Mouse (Mus musculus) erythroblast, embryonic 14.5 days (primary cell): ENCODE measurements around the gene Slc24a4. TPM values are rescaled to one million over a fixed set of nuclear protein-coding genes. Genes with fewer than 3 reads are reported as not detected.

ENCODE experiments used
- H3K27me3 ChIP-seq: 2 replicates; pipeline ENCODE4 v1.6.1; 2012; ENCODE audit warnings: inconsistent platforms; ENCODE audit not compliant: control insufficient read depth
- H3K36me3 ChIP-seq: 2 replicates; pipeline ENCODE4 v1.6.1; 2012; ENCODE audit warnings: mild to moderate bottlenecking, inconsistent platforms; ENCODE audit not compliant: control insufficient read depth
- H3K4me1 ChIP-seq: 2 replicates; pipeline ENCODE4 v1.6.1; 2012; ENCODE audit warnings: inconsistent platforms; ENCODE audit not compliant: control insufficient read depth
- H3K4me3 ChIP-seq: replicated peaks from 2 replicates; pipeline ENCODE3; 2012; ENCODE audit warnings: moderate library complexity, mild to moderate bottlenecking, inconsistent platforms
- H3K9me3 ChIP-seq: 2 replicates; pipeline ENCODE4 v1.6.1; 2012; ENCODE audit warnings: low read length, inconsistent platforms, mixed read lengths; ENCODE audit not compliant: control insufficient read depth
- GATA1 ChIP-seq: IDR thresholded peaks from 2 replicates; pipeline ENCODE4 v1.6.1; 2012; ENCODE audit warnings: low read length, inconsistent platforms, mixed read lengths
- TAL1 ChIP-seq: IDR thresholded peaks from 3 replicates; pipeline ENCODE4 v1.6.1; 2012; ENCODE audit warnings: low read length, inconsistent platforms, mixed read lengths
- polyA plus RNA-seq: library from polyadenylated mRNA; stranded (reverse); fragments of >175 nt; gene quantifications from 2 replicates; pipeline ENCODE4 v1.2.3, GENCODE M21; 2012

Gene Slc24a4
- polyA plus RNA-seq, 1 experiment = not detected

DNA sequence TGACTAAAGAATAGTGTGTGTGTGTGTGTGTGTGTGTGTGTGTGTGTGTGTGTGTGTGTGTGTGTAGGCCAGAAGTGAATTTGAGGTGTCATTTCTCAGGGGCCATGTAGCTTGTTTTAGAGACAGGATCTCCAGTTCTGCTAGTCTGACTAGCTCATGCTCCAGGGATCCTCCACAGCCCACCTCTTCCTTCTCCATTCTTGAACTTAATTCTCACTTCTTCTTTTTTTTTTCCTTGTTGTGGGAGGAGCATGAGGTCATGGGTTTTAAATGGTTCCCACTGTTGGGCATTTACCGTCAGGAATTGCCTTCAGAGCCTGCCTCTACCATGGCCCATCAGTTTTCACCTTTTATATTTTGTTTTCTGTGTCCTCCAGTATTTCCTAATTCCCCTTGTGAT, 124.0 kb downstream of the Slc24a4 start:
- no peaks in the 10 kb centered on the region for H3K9me3 ChIP-seq
- H3K4me1 ChIP-seq = no peaks in the 10 kb centered on the region
- H3K36me3 ChIP-seq = no peaks in the 10 kb centered on the region
- TF ChIP-seq TAL1 (no peak), GATA1 (no peak)
- no peak overlapping the region for H3K4me3 ChIP-seq
- no peaks in the 10 kb centered on the region for H3K27me3 ChIP-seq

DNA sequence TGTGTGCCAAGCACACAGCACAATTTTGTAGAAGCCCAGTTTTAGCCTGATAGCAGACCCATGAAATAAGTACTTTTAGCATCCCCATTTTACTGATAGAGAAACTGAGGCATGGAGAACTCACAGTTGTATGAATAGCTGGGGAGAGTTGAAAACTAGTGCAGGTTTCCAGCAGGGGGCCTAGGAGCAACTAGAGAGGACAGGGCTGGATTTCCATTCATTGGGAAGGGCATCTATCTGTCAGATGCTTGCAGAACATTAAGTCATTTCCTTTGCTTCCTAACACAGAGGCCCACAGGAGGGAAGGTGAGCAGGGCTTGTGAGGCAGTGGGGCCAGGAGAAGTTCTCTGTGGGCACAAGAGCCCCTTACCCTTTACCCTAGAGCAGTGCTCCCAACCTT, 126.5 kb downstream of the Slc24a4 start:
- H3K27me3 ChIP-seq = no peaks in the 10 kb centered on the region
- H3K4me3 ChIP-seq = no peak overlapping the region
- TF ChIP-seq TAL1 (no peak), GATA1 (no peak)
- no peaks in the 10 kb centered on the region for H3K4me1 ChIP-seq
- H3K9me3 ChIP-seq = no peaks in the 10 kb centered on the region
- no peaks in the 10 kb centered on the region for H3K36me3 ChIP-seq

DNA sequence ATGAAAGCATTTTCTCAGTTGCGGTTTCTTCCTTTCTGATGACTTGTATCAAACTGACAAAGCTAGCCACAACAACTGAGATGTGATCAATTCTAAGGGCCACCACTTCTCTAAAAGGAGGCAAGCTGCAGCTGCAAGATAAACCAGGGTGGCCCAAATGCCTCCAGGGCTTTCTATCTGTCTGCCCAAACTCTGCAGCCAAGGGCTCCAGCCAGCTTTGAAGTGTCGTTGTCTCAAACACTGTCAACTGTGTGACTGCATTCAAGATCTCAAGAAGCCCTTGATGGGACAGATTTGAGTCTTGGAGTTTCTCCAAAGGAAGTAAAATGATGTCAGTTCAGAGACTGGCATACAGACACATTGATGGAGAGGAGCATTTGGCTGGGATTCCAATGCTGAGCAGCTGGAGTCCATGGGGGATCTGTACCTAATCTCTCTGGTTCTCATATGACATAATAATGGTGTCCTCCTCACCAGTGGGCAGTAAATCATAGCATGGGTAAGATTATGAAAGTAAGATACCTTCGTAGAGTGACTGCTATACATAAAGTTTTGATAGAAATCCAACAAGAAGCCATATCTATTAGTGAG, 130.1 kb downstream of the Slc24a4 start:
- Histone ChIP-seq H3K4me1 (no peaks in the 10 kb centered on the region; the same call in 1 of the 2 replicates), H3K27me3 (no peaks in the 10 kb centered on the region), H3K4me3 (no peak overlapping the region), H3K9me3 (no peaks in the 10 kb centered on the region), H3K36me3 (no peaks in the 10 kb centered on the region)
- TF ChIP-seq GATA1 (no peak), TAL1 (no peak)

DNA sequence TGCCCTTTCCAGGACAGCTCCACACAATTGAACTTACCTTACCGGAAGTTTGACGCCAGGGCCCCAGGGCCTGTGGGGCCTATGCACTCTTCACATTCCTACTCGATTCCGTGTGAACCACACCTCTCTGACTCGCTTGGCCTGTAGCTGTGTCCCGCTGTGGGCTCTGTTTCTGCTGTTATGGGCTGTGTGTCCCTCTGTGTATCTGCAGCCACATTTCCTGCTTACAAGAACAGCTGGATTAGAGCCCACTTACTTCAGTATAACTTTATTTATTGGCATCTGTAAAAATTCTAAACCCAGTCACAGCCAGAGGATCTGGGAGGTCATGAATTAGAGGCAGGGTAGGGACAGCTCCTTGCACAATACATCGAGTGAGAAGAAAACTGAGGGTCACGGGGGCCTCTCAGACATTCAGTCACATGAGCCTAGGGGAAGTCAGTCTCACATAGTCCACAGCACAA, 133.4 kb downstream of the Slc24a4 start:
- H3K9me3 ChIP-seq = no peaks in the 10 kb centered on the region
- TF ChIP-seq TAL1 = no peak
- TF ChIP-seq GATA1 = no peak
- H3K36me3 ChIP-seq = no peaks in the 10 kb centered on the region
- H3K27me3 ChIP-seq = no peaks in the 10 kb centered on the region
- no peaks in the 10 kb centered on the region; the same call in 1 of the 2 replicates for H3K4me1 ChIP-seq
- H3K4me3 ChIP-seq = no peak overlapping the region

DNA sequence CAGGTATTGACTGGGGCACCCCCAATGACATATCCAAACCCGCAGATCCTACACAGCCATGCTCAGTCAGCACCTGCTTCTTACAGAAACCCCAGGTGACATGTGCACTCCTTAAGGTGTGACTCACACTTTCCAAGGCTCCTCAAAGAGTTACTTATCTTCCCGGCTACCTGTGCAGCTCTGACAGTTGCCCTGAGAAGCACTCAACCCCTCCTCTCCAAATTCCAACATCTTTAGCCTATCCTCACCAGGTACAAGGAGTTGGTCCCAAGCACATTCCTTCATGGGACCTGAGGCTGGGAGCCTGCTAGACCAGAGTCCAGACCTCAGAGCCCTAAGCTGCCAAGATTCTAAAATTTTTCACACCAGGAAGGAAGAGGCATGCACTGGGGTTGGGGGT, 134.3 kb downstream of the Slc24a4 start:
- H3K36me3 ChIP-seq = no peaks in the 10 kb centered on the region
- H3K9me3 ChIP-seq = no peaks in the 10 kb centered on the region
- TF ChIP-seq TAL1 = no peak
- no peak for TF ChIP-seq GATA1
- no peak overlapping the region for H3K4me3 ChIP-seq
- no peaks in the 10 kb centered on the region; the same call in 1 of the 2 replicates for H3K4me1 ChIP-seq
- no peaks in the 10 kb centered on the region for H3K27me3 ChIP-seq

DNA sequence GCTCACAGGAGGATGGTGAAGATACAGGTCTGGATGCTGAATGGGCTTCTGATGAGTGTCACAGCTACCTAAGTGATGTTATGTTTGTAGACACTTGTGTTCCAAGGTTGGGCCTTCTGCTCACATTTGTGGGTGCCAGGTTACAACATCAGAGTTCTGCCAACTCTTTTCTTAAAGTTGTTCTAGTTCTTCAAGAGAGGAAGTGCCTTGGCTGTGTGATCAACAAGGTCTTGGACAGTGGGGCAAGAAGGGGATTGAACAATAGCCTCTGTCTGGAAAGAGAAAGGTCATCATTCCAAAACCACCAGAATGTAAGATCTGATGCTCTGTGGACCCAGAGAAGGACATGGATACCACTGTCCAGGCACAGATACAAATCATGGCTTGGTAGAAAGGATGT, 134.7 kb downstream of the Slc24a4 start:
- Histone ChIP-seq H3K4me1 (no peaks in the 10 kb centered on the region; the same call in 1 of the 2 replicates), H3K36me3 (no peaks in the 10 kb centered on the region), H3K4me3 (no peak overlapping the region), H3K9me3 (no peaks in the 10 kb centered on the region), H3K27me3 (no peaks in the 10 kb centered on the region)
- TF ChIP-seq TAL1 (no peak), GATA1 (no peak)

DNA sequence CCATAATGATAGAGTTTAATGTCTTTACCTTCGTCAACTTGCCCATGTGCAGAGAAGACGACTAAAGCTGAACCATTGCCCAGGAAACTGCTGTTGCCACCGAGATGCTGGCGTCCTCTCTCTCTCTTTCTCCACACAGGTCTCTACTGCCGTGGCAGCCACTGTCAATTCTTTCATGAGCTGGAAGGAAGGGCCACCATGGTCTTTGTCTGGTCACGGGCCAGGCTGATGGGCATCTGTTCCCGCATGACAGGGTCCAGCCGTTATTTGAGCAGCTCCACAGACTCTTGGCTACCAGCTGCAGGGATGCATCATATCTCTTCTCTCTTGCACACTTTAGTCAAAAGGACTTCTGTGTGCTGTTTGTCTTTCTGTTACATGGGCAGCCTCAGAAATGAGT, 137.9 kb downstream of the Slc24a4 start:
- no peaks in the 10 kb centered on the region for H3K27me3 ChIP-seq
- TF ChIP-seq GATA1 (no peak), TAL1 (no peak)
- H3K4me1 ChIP-seq = no peaks in the 10 kb centered on the region; the same call in 1 of the 2 replicates
- no peak overlapping the region for H3K4me3 ChIP-seq
- H3K9me3 ChIP-seq = no peaks in the 10 kb centered on the region
- no peaks in the 10 kb centered on the region for H3K36me3 ChIP-seq

DNA sequence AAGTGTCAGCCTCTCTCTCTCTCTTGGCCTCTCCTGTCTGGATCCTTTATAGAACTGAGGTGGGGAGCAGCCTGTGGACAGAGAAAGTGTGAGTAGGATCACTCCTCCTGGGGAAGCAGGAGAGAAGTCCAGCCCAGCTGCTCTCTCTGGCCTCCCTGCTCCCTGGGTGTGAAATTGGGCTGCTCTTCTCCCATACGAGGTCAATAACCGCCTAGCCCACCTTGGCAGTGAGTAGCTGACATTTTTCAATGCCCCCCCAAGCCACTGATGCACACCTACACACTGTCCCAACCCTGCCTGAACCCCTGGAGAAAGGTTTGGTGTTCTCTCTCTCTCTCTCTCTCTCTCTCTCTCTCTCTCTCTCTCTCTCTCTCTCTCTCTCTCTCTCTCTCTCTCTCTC, 140.6 kb downstream of the Slc24a4 start:
- H3K36me3 ChIP-seq = no peaks in the 10 kb centered on the region

DNA sequence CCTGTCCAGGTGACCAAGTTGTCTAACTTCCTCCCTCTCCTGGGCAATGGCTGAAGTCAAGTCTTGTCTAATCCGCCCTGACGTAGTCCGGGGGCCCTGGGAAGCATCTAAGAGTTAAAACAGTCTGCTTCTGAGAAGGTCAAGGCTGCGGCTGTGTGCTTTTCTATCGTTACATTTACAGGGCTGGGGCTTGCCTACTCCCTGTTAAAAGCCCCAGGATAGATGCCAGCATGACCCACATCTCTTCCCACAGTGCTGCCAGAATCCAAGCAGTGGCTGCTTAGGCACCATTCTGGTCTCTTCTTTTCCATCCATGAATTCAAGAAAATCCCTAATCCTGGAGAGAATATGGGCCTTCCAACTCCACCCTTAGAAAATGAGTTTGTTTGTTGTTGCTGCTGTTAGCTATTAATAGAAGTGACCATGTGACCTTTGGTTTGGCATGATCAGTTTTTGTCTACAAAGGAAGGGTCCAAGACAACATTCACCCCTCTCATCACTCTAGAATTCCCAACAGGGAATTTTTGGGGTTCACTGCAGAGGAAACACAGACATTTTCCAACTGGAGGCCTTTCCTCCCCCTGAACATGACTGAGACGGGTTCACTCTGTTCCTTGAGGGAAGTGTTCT, 142.4 kb downstream of the Slc24a4 start:
- no peaks in the 10 kb centered on the region for H3K9me3 ChIP-seq
- H3K36me3 ChIP-seq = no peaks in the 10 kb centered on the region
- TF ChIP-seq GATA1 = no peak
- no peak for TF ChIP-seq TAL1
- H3K27me3 ChIP-seq = no peaks in the 10 kb centered on the region
- no peaks in the 10 kb centered on the region for H3K4me1 ChIP-seq
- H3K4me3 ChIP-seq = no peak overlapping the region

More for the DNA sequence above, 140.6 kb downstream of the Slc24a4 start:
- Histone ChIP-seq H3K9me3 (no peaks in the 10 kb centered on the region), H3K4me3 (no peak overlapping the region), H3K4me1 (no peaks in the 10 kb centered on the region), H3K27me3 (no peaks in the 10 kb centered on the region)
- TF ChIP-seq GATA1 (no peak), TAL1 (no peak)
